Comparison of ENCODE assay signal across 21 mouse cellular contexts in the genomic region with DNA sequence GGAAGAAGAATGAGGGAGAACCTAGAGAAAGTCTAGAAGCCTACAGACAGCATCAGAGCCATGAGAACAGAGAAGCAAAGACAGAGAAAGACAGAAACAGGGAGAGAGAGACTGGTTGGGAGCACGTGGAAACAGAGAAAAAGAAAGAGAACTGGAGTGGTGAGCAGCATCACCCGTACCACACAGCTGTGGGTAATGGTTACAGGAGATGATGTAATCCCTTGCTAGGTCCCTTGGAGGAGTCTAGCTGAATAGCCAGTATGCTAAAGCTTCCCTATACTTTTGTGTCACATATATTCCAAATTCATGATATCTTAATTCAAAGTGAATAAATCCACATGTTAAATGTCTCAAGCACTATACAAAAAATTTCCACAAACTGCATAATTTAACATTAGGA.
DNase-seq lines count a peak whose midpoint lies in the region; ATAC-seq and TF ChIP-seq lines count a peak whose summit lies in the region.
"Had no signal": no experiment of that assay in that cellular context is flagged by ENCODE, and none has a peak within 500 bp of the region (broad histone marks: within the 10 kb centered on the region; RNA-seq: fewer than 3 reads in every experiment).

No protein-coding gene starts in this region.

- dilution Hi-C loops in CH12.LX (cut with MboI; ENCODE audit: extremely low pct_ligation_motif_present, extremely low pct_unique_long_range_greater_than_20kb, low sequenced_read_pairs), result no loop called here

- no peak for TF ChIP-seq CTCF in CH12.LX (conservative IDR thresholded peaks at IDR 0.05 in 1 of 2, IDR thresholded peaks at IDR 0.05 in 1 of 2; ENCODE audit: low read depth in 2 of 2, low read length in 2 of 2)

- no peak for TF ChIP-seq RAD21 in CH12.LX (IDR thresholded peaks at IDR 0.05; ENCODE audit: low read depth, low read length)

- H3K36me3 ChIP-seq in CH12.LX (replicated peaks in 1 of 2; ENCODE audit: control insufficient read depth in 1 of 2, insufficient read depth in 1 of 2, low read length in 1 of 2), result no peaks in the 10 kb centered on the region
- no peaks in the 10 kb centered on the region for H3K36me3 ChIP-seq in hindbrain, embryonic 14.5 days (replicated peaks; ENCODE audit: control insufficient read depth, insufficient read depth)
- no peaks in the 10 kb centered on the region for H3K36me3 ChIP-seq in kidney, embryonic 16.5 days (ENCODE audit: insufficient read depth, low read length)

- peak; percentile 6 for DNase-seq in CH12.LX (ENCODE audit: extremely low read depth)
- DNase-seq in hindbrain, embryonic 14.5 days (ENCODE audit: low spot score), result no peak
- DNase-seq in thymus, adult 18-20 months, result no peak
- DNase-seq: adrenal gland, adult 2 months; adrenal gland, adult 8-10 months; adrenal gland, postnatal 10 days; adrenal gland, postnatal 14 days; adrenal gland, postnatal 25 days; adrenal gland, postnatal 36 days; B cell, adult 2 months; cerebellum, adult 11 months; cerebellum, adult 11-12 months; cerebellum, adult 18-20 months; cerebellum, adult 2 months had no signal

- in situ Hi-C loops in CH12.LX (cut with MboI; ENCODE audit: low pct_ligation_motif_present, low pct_unique_long_range_greater_than_20kb, low sequenced_read_pairs), result no loop called here

- H3K4me1 ChIP-seq in CH12.LX (ENCODE audit: control insufficient read depth in 1 of 2, insufficient read depth in 2 of 2), result peaks cover 0 to 4% of the 10 kb centered on the region in 2 experiments; a peak in 1 of 4 replicates
- H3K4me1 ChIP-seq in hindbrain, embryonic 14.5 days (replicated peaks; ENCODE audit: control insufficient read depth, insufficient read depth, low read length), result no peaks in the 10 kb centered on the region
- H3K4me1 ChIP-seq in kidney, embryonic 16.5 days (ENCODE audit: insufficient read depth, low read length), result no peaks in the 10 kb centered on the region

- no peak overlapping the region for H3K27ac ChIP-seq in CH12.LX (ENCODE audit: insufficient read depth, low read depth)
- H3K27ac ChIP-seq in hindbrain, embryonic 14.5 days, result no peak overlapping the region
- no peak overlapping the region for H3K27ac ChIP-seq in kidney, embryonic 16.5 days (ENCODE audit: low read length)

- H3K27me3 ChIP-seq in CH12.LX (replicated peaks), result no peaks in the 10 kb centered on the region
- H3K27me3 ChIP-seq in hindbrain, embryonic 14.5 days (ENCODE audit: control insufficient read depth, insufficient read depth, low read length), result no peaks in the 10 kb centered on the region
- no peaks in the 10 kb centered on the region for H3K27me3 ChIP-seq in kidney, embryonic 16.5 days (ENCODE audit: insufficient read depth, low read length)
- H3K27me3 ChIP-seq: Patski had no signal

- 81% methylated on average over 2 of the region's 2 CpGs for WGBS in hindbrain, embryonic 14.5 days
- WGBS in kidney, embryonic 16.5 days, result 82% methylated on average over 2 of the region's 2 CpGs

- H3K9me3 ChIP-seq in CH12.LX (replicated peaks; ENCODE audit: low read length), result no peaks in the 10 kb centered on the region
- H3K9me3 ChIP-seq in hindbrain, embryonic 14.5 days (ENCODE audit: control insufficient read depth, low read length), result no peaks in the 10 kb centered on the region
- H3K9me3 ChIP-seq in kidney, embryonic 16.5 days (ENCODE audit: low read length), result peaks cover 3% of the 10 kb centered on the region; the same call in 1 of the 2 replicates
- H3K9me3 ChIP-seq: G1E had no signal

- H3K4me3 ChIP-seq in CH12.LX (replicated peaks in 1 of 3; ENCODE audit: low read depth in 2 of 3, low read length in 2 of 3, poor library complexity in 1 of 3), result no peak overlapping the region
- no peak overlapping the region for H3K4me3 ChIP-seq in hindbrain, embryonic 14.5 days (replicated peaks; ENCODE audit: low read length)
- no peak overlapping the region for H3K4me3 ChIP-seq in kidney, embryonic 16.5 days (ENCODE audit: low read length)

- peak; percentile 55; the same call in 1 of the 2 replicates for ATAC-seq in granulocyte monocyte progenitor cell, adult 5-6 weeks (replicated peaks; ENCODE audit: poor library complexity, severe bottlenecking)
- peak; percentile 50; the same call in 1 of the 2 replicates for ATAC-seq in megakaryocyte progenitor cell, adult 5-6 weeks (replicated peaks; ENCODE audit: poor library complexity)
- ATAC-seq in hindbrain, embryonic 14.5 days (ENCODE audit: low FRiP score), result no peak
- ATAC-seq in kidney, embryonic 16.5 days (ENCODE audit: low FRiP score, low TSS enrichment), result no peak
- ATAC-seq: activated CD4-positive, CD25-positive, alpha-beta regulatory T cell, adult 4 months; CD4-positive, CD25-positive, alpha-beta regulatory T cell, adult 4 months; Patski had no signal

- H3K79me2 ChIP-seq in CH12.LX (replicated peaks; ENCODE audit: control insufficient read depth, extremely low read depth, insufficient read depth, poor library complexity, severe bottlenecking), result no peaks in the 10 kb centered on the region

- TF ChIP-seq POLR2A in CH12.LX (IDR thresholded peaks at IDR 0.05; ENCODE audit: low read depth, low read length), result no peak

- 0 out of 2 replicates have a peak overlapping the region, but pooled peaks have one; percentile 29 for H3K4me2 ChIP-seq in CH12.LX (ENCODE audit: insufficient read depth, low read depth, poor library complexity, severe bottlenecking)
- no peak overlapping the region for H3K4me2 ChIP-seq in hindbrain, embryonic 14.5 days (replicated peaks)
- H3K4me2 ChIP-seq in kidney, embryonic 16.5 days (replicated peaks; ENCODE audit: low read depth, low read length), result no peak overlapping the region

- no peak overlapping the region for H3K9ac ChIP-seq in CH12.LX (ENCODE audit: insufficient read depth, low read depth)
- no peak overlapping the region for H3K9ac ChIP-seq in hindbrain, embryonic 14.5 days
- H3K9ac ChIP-seq in kidney, embryonic 16.5 days (replicated peaks; ENCODE audit: low read length), result no peak overlapping the region

- no peak for TF ChIP-seq EP300 in CH12.LX (IDR thresholded peaks at IDR 0.05; ENCODE audit: low read length)

TF ChIP-seq in CH12.LX, 34 proteins besides CTCF, POLR2A, EP300 and RAD21:
- TF ChIP-seq CHD1 (IDR thresholded peaks at IDR 0.05; ENCODE audit: low read depth, low read length), result no peak
- no peak for TF ChIP-seq PAX5 (IDR thresholded peaks at IDR 0.05; ENCODE audit: low read length)

Comparison
In these comparisons a context has a peak if more than half of its experiments do, and no peak if none do; other contexts are left out.
1. ATAC-seq: peak in granulocyte monocyte progenitor cell, adult 5-6 weeks (single experiment) and megakaryocyte progenitor cell, adult 5-6 weeks (single experiment); none in hindbrain, embryonic 14.5 days (single experiment) and kidney, embryonic 16.5 days (single experiment).